Mouse (Mus musculus) embryonic fibroblast, embryonic 13.5 days (primary cell): ENCODE measurements around the gene Spata13.

Experiments used
- CTCF ChIP-seq: IDR thresholded peaks from 2 replicates; pipeline ENCODE4 v1.5.1; 2011; ENCODE audit warnings: mild to moderate bottlenecking, control low read depth, low read length, moderate library complexity, borderline replicate concordance; ENCODE audit not compliant: insufficient read depth
- POLR2A ChIP-seq: IDR thresholded peaks from 2 replicates; pipeline ENCODE4 v1.6.1; 2011; ENCODE audit warnings: low read depth, mild to moderate bottlenecking, control low read depth, low read length, moderate library complexity

GRCm38 (mm10) chr14:60783196-60783595, 149.4 kb downstream of the Spata13 start:
- no peak for TF ChIP-seq CTCF
- TF ChIP-seq POLR2A, result no peak
